Mouse (Mus musculus): ENCODE results near the gene Col1a1. TPM values are rescaled to one million over a fixed set of nuclear protein-coding genes. Genes with fewer than 3 reads are reported as not detected.

Gene Col1a1
- total and polyA plus RNA-seq, 2 experiments from 2014 or later = 44.7 to 65.4 TPM

DNA sequence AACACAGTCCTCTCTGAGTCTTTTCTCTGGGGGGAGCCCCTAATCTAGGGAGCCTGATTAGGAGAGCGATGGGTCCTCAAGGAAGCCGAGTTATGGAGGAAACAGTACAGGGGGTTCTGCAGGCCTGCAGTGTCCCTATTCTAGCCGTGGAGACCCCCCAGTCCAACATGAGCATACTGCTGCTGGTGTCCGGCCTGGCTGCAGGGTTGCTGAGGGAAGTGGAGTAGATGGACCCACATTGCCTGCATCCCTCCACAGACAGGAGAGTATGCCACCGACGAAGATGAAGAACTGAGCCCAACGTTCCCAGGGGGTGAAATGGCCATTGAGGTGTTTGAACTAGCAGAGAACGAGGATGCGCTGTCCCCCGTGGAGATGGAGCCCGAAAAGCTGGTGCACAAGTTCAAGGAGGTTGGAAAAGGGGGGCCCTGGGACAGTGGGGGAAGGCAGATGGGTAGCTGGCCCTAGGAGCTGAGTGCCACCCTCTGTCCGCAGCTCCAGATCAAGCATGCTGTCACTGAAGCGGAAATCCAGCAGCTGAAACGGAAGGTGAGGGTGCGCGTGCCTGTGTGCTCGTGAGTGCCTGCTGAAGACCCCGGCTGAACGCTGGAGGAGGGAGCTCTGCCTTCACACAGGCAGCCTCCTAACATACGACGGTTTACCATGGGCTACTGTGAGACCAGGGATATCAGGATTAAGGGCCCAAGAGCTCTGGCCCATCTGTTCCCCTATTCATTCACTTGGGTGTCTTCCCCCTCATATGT, 65.7 kb downstream of the Col1a1 start:
- DNase-seq (ENCODE audit: low spot score) (no peak), ATAC-seq (ENCODE audit: low FRiP score) (no peak)
- H3K4me2 ChIP-seq (ENCODE audit: low read depth, low read length, poor library complexity, severe bottlenecking) = no peak overlapping the region
- TF ChIP-seq CTCF (IDR thresholded peaks at IDR 0.05) = no peak
- no peaks in the 10 kb centered on the region for H3K9me3 ChIP-seq (ENCODE audit: low read length)
- WGBS = 83% methylated on average over 21 of the region's 21 CpGs
- no peak overlapping the region for H3K27ac ChIP-seq (ENCODE audit: low read depth, low read length)
- H3K36me3 ChIP-seq (ENCODE audit: insufficient read depth, low read length) = peaks cover 59% of the 10 kb centered on the region
- H3K9ac ChIP-seq (replicated peaks; ENCODE audit: low read length, poor library complexity, severe bottlenecking) = no peak overlapping the region
- H3K27me3 ChIP-seq (ENCODE audit: insufficient read depth, low read length) = no peaks in the 10 kb centered on the region
- H3K4me3 ChIP-seq (ENCODE audit: low read depth, low read length) = no peak overlapping the region
- H3K4me1 ChIP-seq (ENCODE audit: insufficient read depth, low read length) = peaks cover 5% of the 10 kb centered on the region; the same call in 1 of the 2 replicates

Other genes starting within 250 kb of the Col1a1 start
- gene Gm11541, start 231.7 kb upstream of the Col1a1 start, total RNA-seq (2014; rRNA removed) = 0.22 TPM in 1 of 2 replicates, not detected in the other
- gene Gm11541, start 231.7 kb upstream of the Col1a1 start, polyA plus RNA-seq (2015; fragmentation: Nextera tagmentation; extraction: Ambion mirVana) = not detected in 2 replicates
- gene Cdc34b, start 194.4 kb upstream of the Col1a1 start, total RNA-seq (2014; rRNA removed) = 1.1 TPM in 1 of 2 replicates, not detected in the other
- 0.14 TPM in 1 of 2 replicates, not detected in the other for gene Cdc34b, start 194.4 kb upstream of the Col1a1 start, polyA plus RNA-seq (2015; fragmentation: Nextera tagmentation; extraction: Ambion mirVana)
- not detected in 2 replicates for gene Tmem92, start 153.5 kb upstream of the Col1a1 start, total RNA-seq (2014; rRNA removed)
- gene Tmem92, start 153.5 kb upstream of the Col1a1 start, polyA plus RNA-seq (2015; fragmentation: Nextera tagmentation; extraction: Ambion mirVana) = not detected in 2 replicates
- gene Hils1, start 31.4 kb downstream of the Col1a1 start, total RNA-seq (2014; rRNA removed) = not detected in 2 replicates
- gene Hils1, start 31.4 kb downstream of the Col1a1 start, polyA plus RNA-seq (2015; fragmentation: Nextera tagmentation; extraction: Ambion mirVana) = not detected in 2 replicates
- gene Sgca, start 40.1 kb downstream of the Col1a1 start, total RNA-seq (2014; rRNA removed) = not detected in 2 replicates
- gene Sgca, start 40.1 kb downstream of the Col1a1 start, polyA plus RNA-seq (2015; fragmentation: Nextera tagmentation; extraction: Ambion mirVana) = 0.29 and 0.39 TPM in 2 replicates
- 179 and 217 TPM in 2 replicates for gene Ppp1r9b, start 54.8 kb downstream of the Col1a1 start, total RNA-seq (2014; rRNA removed)
- 18.2 and 20.4 TPM in 2 replicates for gene Ppp1r9b, start 54.8 kb downstream of the Col1a1 start, polyA plus RNA-seq (2015; fragmentation: Nextera tagmentation; extraction: Ambion mirVana)
- gene Samd14, start 73.7 kb downstream of the Col1a1 start, total RNA-seq (2014; rRNA removed) = 221 and 243 TPM in 2 replicates
- 158 and 161 TPM in 2 replicates for gene Samd14, start 73.7 kb downstream of the Col1a1 start, polyA plus RNA-seq (2015; fragmentation: Nextera tagmentation; extraction: Ambion mirVana)
- gene Pdk2, start 105.1 kb downstream of the Col1a1 start, total RNA-seq (2014; rRNA removed) = 14.1 and 18.1 TPM in 2 replicates
- gene Pdk2, start 105.1 kb downstream of the Col1a1 start, polyA plus RNA-seq (2015; fragmentation: Nextera tagmentation; extraction: Ambion mirVana) = 30.8 and 32.7 TPM in 2 replicates
- gene Itga3, start 140.6 kb downstream of the Col1a1 start, total RNA-seq (2014; rRNA removed) = 33.2 and 38.3 TPM in 2 replicates
- 11.2 and 12.3 TPM in 2 replicates for gene Itga3, start 140.6 kb downstream of the Col1a1 start, polyA plus RNA-seq (2015; fragmentation: Nextera tagmentation; extraction: Ambion mirVana)
- gene Dlx3, start 183.9 kb downstream of the Col1a1 start, total RNA-seq (2014; rRNA removed) = 0.33 TPM in 1 of 2 replicates, not detected in the other
- gene Dlx3, start 183.9 kb downstream of the Col1a1 start, polyA plus RNA-seq (2015; fragmentation: Nextera tagmentation; extraction: Ambion mirVana) = not detected in 2 replicates
- 0.60 TPM in 1 of 2 replicates, not detected in the other for gene Dlx4, start 210.0 kb downstream of the Col1a1 start, total RNA-seq (2014; rRNA removed)
- gene Dlx4, start 210.0 kb downstream of the Col1a1 start, polyA plus RNA-seq (2015; fragmentation: Nextera tagmentation; extraction: Ambion mirVana) = 0.47 and 0.51 TPM in 2 replicates

Measured in midbrain, postnatal 0 days (tissue).